Mouse (Mus musculus) heart, embryonic 10.5 days (tissue): Measurements from ENCODE around the gene Mmachc. TPM values are rescaled to one million over a fixed set of nuclear protein-coding genes. Genes with fewer than 3 reads are reported as not detected.

Experiments
- DNase-seq: peaks from one replicate; pipeline ENCODE4 v3.0.0-alpha.2; 2017; ENCODE audit warnings: low spot score
- H3K27ac ChIP-seq: fragments of 300-500 bp; sonication (generic); 2 replicates; pipeline ENCODE4 v1.5.1; 2016; ENCODE audit warnings: mild to moderate bottlenecking
- H3K27me3 ChIP-seq: fragments of 300-500 bp; sonication (generic); 2 replicates; pipeline ENCODE4 v1.6.1; 2016; ENCODE audit warnings: mild to moderate bottlenecking; ENCODE audit not compliant: poor library complexity, insufficient read depth, severe bottlenecking
- H3K36me3 ChIP-seq: fragments of 300-500 bp; sonication (generic); 2 replicates; pipeline ENCODE4 v1.6.1; 2016; ENCODE audit warnings: mild to moderate bottlenecking, moderate library complexity
- H3K4me1 ChIP-seq: fragments of 300-500 bp; sonication (generic); 2 replicates; pipeline ENCODE4 v1.6.1; 2016; ENCODE audit warnings: mild to moderate bottlenecking
- H3K4me3 ChIP-seq: fragments of 300-500 bp; sonication (generic); 2 replicates; pipeline ENCODE4 v1.5.1; 2016; ENCODE audit warnings: mild to moderate bottlenecking, moderate library complexity
- H3K9me3 ChIP-seq: fragments of 300-500 bp; sonication (generic); 2 replicates; pipeline ENCODE4 v1.6.1; 2016; ENCODE audit warnings: mild to moderate bottlenecking, moderate library complexity
- WGBS: fragments of 180-500 bp; shearing (Covaris S2); methylation state at CpG from one replicate; pipeline ENCODE4 v1.1.7; 2016; 5-methylcytosine and 5-hydroxymethylcytosine counted together
- polyA plus RNA-seq: library from polyadenylated mRNA; unstranded; fragments of >200 nt; fragmentation: Nextera tagmentation; extraction: Ambion mirVana; gene quantifications from 2 replicates; pipeline ENCODE4 v1.2.1, GENCODE M21; 2016

The Mmachc gene
- polyA plus RNA-seq, 1 experiment from 2014 or later, result 33.6 TPM

DNA sequence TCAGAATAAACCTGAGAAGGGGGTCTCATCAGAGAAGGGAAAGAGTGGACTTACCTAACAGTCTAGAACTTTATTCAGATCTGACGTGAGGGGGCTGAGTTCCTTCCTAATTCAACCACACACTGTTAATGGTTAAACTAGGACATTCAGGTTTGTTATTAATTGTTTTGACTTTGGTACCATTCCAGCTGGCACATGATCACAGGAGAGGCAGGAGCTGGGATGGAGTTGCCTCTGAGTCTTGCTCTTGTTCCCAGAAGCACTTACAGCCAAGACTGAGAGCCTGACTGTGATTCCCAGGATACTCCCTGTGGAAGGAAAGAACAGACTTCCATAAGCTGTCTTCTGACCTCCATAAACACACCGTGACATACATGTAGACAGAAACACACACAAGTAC is 48.7 kb downstream of the Mmachc start:
- DNase-seq, result no peak
- H3K36me3 ChIP-seq, result no peaks in the 10 kb centered on the region
- H3K4me1 ChIP-seq, result 0 out of 2 replicates have a peak, but pooled peaks cover 7% of the 10 kb centered on the region
- no peaks in the 10 kb centered on the region for H3K27me3 ChIP-seq
- WGBS, result 81% methylated on average over 2 of the region's 2 CpGs
- no peak overlapping the region for H3K4me3 ChIP-seq
- H3K27ac ChIP-seq, result no peak overlapping the region
- no peaks in the 10 kb centered on the region for H3K9me3 ChIP-seq

DNA sequence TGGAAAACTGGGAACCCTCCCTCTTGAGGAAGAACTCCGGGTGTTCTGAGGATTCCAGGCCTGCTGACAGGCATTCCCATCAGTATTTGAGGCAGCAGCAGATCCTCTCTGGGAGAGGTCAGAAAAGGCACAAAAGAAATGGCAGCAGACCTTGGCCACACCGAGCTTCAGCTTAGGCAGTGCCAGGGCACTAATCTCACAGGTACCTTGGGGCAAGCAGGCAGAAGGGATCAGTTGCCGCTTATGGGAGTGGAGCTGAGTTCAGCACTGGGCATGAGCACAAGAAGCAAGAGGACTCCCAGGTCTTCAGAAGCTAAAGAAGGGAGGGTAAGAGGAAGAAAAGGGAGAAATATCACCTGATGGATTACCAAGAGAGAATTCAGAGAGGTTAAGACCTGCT is 50.2 kb downstream of the Mmachc start:
- no peak overlapping the region for H3K4me3 ChIP-seq
- no peaks in the 10 kb centered on the region for H3K36me3 ChIP-seq
- H3K4me1 ChIP-seq, result 0 out of 2 replicates have a peak, but pooled peaks cover 7% of the 10 kb centered on the region
- no peaks in the 10 kb centered on the region for H3K9me3 ChIP-seq
- no peaks in the 10 kb centered on the region for H3K27me3 ChIP-seq
- no peak for DNase-seq
- WGBS, result 31% methylated on average over 3 of the region's 3 CpGs
- no peak overlapping the region for H3K27ac ChIP-seq

- H3K9me3 ChIP-seq, result no peaks in the 10 kb centered on the region
- no peak overlapping the region for H3K4me3 ChIP-seq
Measured at GRCm38 (mm10) chr4:116655658-116656057, 52.5 kb downstream of the Mmachc start.

DNA sequence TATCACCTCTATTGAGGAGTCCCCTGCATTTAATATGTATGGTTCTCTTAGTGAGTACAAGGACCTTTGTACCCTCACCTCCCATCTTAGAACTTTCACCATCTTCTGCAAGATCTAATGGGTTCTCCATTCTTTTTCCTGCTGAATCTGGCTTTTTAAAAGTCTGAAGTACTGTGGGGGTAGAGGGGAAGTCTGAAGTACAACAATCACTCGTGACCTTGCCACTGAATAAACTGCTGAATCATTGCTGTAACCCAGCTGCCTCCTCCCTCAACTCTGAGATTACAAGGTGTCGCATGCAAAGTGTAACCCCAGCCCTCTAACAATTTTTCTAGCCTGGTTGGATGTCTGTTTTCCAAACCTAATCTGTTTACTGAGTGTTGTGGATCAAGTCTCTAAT is 53.1 kb downstream of the Mmachc start:
- no peaks in the 10 kb centered on the region for H3K9me3 ChIP-seq
- no peaks in the 10 kb centered on the region for H3K36me3 ChIP-seq
- DNase-seq, result no peak
- WGBS, result 51% methylated on average over 2 of the region's 2 CpGs
- H3K27me3 ChIP-seq, result no peaks in the 10 kb centered on the region
- no peak overlapping the region for H3K27ac ChIP-seq
- no peak overlapping the region for H3K4me3 ChIP-seq
- H3K4me1 ChIP-seq, result peaks cover 15% of the 10 kb centered on the region

More at GRCm38 (mm10) chr4:116655658-116656057, 52.5 kb downstream of the Mmachc start:
- no peaks in the 10 kb centered on the region for H3K36me3 ChIP-seq
- no peak overlapping the region for H3K27ac ChIP-seq
- no peak for DNase-seq
- peaks cover 13% of the 10 kb centered on the region for H3K4me1 ChIP-seq
- H3K27me3 ChIP-seq, result no peaks in the 10 kb centered on the region
- WGBS, result 53% methylated on average over 3 of the region's 3 CpGs

- Histone ChIP-seq H3K9me3 (no peaks in the 10 kb centered on the region), H3K4me3 (no peak overlapping the region), H3K27ac (no peak overlapping the region), H3K27me3 (no peaks in the 10 kb centered on the region), H3K36me3 (peaks cover 14% of the 10 kb centered on the region), H3K4me1 (peaks cover 25% of the 10 kb centered on the region)
- DNase-seq, result no peak
- 86% methylated on average over 6 of the region's 6 CpGs for WGBS
Measured at GRCm38 (mm10) chr4:116653228-116653627, 55.0 kb downstream of the Mmachc start.

Other genes with a start within 250 kb of the Mmachc start
- 15.4 and 15.5 TPM in 2 replicates for gene Mast2, start 244.2 kb downstream of the Mmachc start, polyA plus RNA-seq
- 13.8 and 17.5 TPM in 2 replicates for gene Ipp, start 200.9 kb downstream of the Mmachc start, polyA plus RNA-seq
- 23.8 and 24.5 TPM in 2 replicates for gene Tmem69, start 152.5 kb downstream of the Mmachc start, polyA plus RNA-seq
- gene Gpbp1l1, start 150.7 kb downstream of the Mmachc start, polyA plus RNA-seq, result 16.8 and 28.4 TPM in 2 replicates
- 1.7 and 2.8 TPM in 2 replicates for gene Ccdc17, start 111.8 kb downstream of the Mmachc start, polyA plus RNA-seq
- 130 and 174 TPM in 2 replicates for gene Nasp, start 80.5 kb downstream of the Mmachc start, polyA plus RNA-seq
- gene Akr1a1, start 56.7 kb downstream of the Mmachc start, polyA plus RNA-seq, result 664 and 694 TPM in 2 replicates
- 1,191 and 1,224 TPM in 2 replicates for gene Prdx1, start 22.9 kb downstream of the Mmachc start, polyA plus RNA-seq
- 21.2 and 23.2 TPM in 2 replicates for gene Ccdc163, start 103 bp upstream of the Mmachc start, polyA plus RNA-seq
- gene Tesk2, start 12.5 kb upstream of the Mmachc start, polyA plus RNA-seq, result 3.2 and 5.1 TPM in 2 replicates
- 24.5 and 29.4 TPM in 2 replicates for gene Toe1, start 99.2 kb upstream of the Mmachc start, polyA plus RNA-seq
- 13.9 and 19.4 TPM in 2 replicates for gene Mutyh, start 99.3 kb upstream of the Mmachc start, polyA plus RNA-seq
- gene Hpdl, start 113.3 kb upstream of the Mmachc start, polyA plus RNA-seq, result 0.73 and 1.3 TPM in 2 replicates
- 0.57 and 1.1 TPM in 2 replicates for gene Zswim5, start 169.0 kb upstream of the Mmachc start, polyA plus RNA-seq